Mouse (Mus musculus): Measurements from ENCODE around the gene Kcne2.
A peak's percentile ranks its signal among the peaks of the same experiment; 100 is the strongest.

Kcne2 gene

DNA sequence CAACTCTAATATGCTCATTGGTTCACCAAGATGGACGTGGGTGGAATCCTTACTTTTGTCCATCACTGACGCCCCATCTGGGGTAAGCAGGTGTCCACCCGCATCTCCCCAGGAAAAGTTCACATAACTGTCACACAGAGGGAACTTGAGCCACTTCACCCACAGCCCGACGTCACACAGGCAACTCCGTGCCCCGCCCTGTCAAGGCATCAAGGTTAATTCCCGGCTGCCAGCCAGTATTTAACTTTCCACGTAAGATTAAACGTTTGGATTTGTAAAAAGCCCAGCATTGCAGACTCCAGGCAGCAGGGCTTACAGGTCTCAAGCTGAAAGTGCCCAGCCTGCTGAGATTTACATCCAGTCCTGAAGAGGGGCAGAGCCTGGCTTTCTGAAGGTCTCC lies at the start of gene Kcne2:
Gene Kcne2, plus strand, starts transcription at position 289 of the 400 bp plus-strand sequence.
- DNase-seq = no peak

DNA sequence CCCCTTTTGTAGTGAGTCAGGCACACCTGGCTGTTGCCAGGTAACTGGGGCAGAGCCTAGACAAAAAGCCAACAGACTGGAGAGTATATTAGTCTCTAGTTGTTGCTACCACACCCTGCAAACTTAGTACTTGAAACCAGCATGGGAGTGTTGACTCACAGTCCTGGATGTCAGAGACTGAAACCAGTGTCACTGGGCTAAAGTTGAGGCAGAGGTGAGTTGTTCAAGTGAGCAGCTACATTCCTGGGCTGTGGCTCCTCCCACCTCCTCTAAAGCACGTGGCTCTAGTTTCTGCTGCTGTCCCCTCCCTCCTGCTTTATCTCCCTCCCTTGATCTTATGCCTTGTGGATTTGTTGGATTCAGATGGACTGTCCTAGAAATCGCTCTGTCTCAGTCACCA lies 46.3 kb upstream of the Kcne2 start:
- DNase-seq = no peak

GRCm38 (mm10) chr16:92246974-92247373 lies 45.2 kb upstream of the Kcne2 start:
- no peak for DNase-seq

- DNase-seq = no peak
These were observed 44.5 kb upstream of the Kcne2 start for GRCm38 (mm10) chr16:92247700-92248099.

- no peak for DNase-seq
These were observed 42.5 kb upstream of the Kcne2 start for GRCm38 (mm10) chr16:92249681-92250080.

DNA sequence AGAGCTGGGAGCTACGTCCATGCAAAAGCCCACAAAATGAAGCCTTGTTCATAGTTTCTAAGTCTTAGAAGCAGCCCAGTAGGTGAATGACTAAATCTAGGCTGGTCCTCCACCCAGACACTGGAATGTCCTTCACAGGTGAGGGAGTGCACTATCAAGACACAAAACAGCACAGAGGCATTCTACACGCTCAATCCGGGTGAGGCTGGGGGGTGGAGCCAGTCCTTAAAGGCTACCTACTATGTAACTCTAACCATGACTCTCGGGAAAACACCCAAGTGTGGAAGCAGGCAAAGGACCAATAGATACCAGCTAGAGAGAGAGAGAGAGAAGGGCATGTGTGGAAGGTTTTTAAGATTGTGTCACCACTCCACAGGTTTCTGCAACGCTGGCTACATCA lies 41.7 kb upstream of the Kcne2 start:
- DNase-seq = no peak

- DNase-seq = no peak
These were observed 37.9 kb upstream of the Kcne2 start for GRCm38 (mm10) chr16:92254316-92254715.

- DNase-seq = no peak
These were observed 24.3 kb upstream of the Kcne2 start for GRCm38 (mm10) chr16:92267861-92268260.

GRCm38 (mm10) chr16:92274516-92274915 lies 17.7 kb upstream of the Kcne2 start:
- DNase-seq = no peak

GRCm38 (mm10) chr16:92275526-92275925 lies 16.7 kb upstream of the Kcne2 start:
- DNase-seq = peak; percentile 88

- no peak for DNase-seq
These were observed 9.5 kb upstream of the Kcne2 start for GRCm38 (mm10) chr16:92282671-92283070.

DNA sequence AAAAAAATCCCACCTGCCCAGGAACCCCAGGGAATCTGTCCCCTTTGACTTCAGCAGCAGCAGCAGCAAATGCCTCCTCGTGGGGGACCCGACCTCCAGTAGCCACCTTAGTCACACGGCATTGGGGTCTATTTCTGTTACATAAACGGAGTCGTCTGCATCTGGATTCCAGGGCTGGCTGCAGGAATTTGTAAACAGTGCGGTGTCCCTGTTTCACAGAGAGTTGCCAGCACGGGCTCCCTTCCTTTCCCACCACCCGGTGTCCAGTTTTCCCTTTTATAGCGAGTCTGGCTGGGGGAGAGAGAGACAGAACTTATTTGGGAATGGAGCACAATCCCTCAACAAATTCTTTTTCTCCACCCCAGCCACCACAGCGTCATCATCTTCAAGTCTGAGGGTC lies 7.1 kb upstream of the Kcne2 start:
- no peak for DNase-seq

DNA sequence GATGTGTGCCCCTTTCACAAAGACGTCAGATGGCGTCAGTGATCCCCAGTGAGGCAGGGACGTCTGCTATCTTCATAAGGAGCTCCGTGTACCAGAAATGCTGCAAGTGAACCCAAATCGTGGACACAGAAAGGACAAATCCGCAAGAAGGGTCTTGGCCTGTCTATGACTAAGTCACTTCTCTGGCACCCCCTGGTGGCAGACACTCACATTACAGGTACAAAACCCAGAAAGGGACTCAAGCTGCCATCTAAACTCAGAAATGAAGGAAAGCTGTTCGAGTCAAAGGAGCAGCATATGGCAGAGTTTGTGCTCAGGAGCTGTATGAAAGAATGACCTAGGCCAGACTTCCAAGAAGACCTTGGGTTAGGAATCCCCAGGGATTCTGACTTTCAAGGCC lies 5.6 kb upstream of the Kcne2 start:
- peak; percentile 95 for DNase-seq

GRCm38 (mm10) chr16:92288778-92289177 lies 3.4 kb upstream of the Kcne2 start:
- no peak for DNase-seq

DNA sequence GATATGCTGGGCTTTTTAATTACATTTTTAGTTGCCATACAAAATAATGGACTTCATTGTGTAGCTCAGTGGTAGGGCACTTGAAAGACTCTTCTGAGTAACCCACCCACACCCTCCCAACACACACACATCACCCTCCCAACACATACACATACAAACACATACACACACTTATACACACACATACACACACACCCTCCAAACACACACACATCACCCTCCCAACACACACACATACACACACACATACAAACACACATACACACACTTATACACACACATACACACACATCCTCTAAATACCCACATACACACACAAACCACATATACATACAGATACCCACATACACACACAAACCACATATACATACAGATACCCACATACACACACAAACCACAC lies 2.1 kb upstream of the Kcne2 start:
- no peak for DNase-seq

- DNase-seq = no peak
These were observed 2.2 kb downstream of the Kcne2 start for GRCm38 (mm10) chr16:92294267-92294970.

- no peak for DNase-seq
These were observed 3.1 kb downstream of the Kcne2 start for GRCm38 (mm10) chr16:92295328-92295727.

GRCm38 (mm10) chr16:92300649-92301411 lies 8.6 kb downstream of the Kcne2 start, which contains the start of gene Smim11:
Gene Smim11 (plus strand): TSS chr16:92301286.
- peak; percentile 99 for DNase-seq

- no peak for DNase-seq
These were observed 9.2 kb downstream of the Kcne2 start for GRCm38 (mm10) chr16:92301412-92301806.

DNA sequence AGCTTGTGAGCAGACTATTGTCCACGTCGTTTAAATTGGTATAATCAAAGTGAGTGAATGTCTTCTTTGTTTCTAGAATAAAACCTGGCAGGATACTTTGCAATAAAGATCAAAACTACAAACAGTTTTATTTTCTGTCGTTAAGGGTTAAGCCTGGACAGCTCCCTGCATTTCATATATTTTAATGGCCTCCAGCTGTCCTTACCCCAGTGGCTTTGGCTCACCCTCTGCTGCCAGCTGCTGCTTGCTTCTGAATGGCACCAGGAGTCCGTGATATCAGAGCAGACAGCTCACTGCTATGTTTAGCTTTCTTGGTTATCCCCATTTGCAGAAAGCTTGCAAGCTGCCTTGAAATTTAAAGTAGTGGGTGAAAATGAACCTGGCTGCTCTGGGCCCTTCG lies 9.8 kb downstream of the Kcne2 start:
- peak; percentile 94 for DNase-seq

DNA sequence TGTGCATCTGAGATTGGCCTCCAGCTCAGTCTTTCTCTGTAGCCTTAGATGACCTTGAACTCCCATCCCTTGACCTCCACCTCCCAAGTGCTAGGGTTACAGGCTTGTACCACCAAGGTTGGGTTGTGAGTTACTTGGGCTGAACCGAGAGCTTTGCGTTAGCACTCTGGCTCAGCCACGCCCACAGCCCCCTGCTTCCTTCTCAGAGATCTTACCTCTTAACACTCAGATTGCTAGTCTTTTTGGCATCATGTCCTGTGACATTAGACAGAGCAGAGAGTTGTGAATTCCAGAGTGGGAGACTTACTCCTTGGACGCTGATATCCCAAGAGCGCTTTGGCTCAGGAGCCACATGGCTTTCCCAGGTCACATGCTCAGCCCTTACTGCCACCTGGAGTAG lies 10.3 kb downstream of the Kcne2 start:
- no peak for DNase-seq

- no peak for DNase-seq
These were observed 13.3 kb downstream of the Kcne2 start for GRCm38 (mm10) chr16:92305519-92305918.

GRCm38 (mm10) chr16:92307947-92308346 lies 15.8 kb downstream of the Kcne2 start:
- no peak for DNase-seq

DNA sequence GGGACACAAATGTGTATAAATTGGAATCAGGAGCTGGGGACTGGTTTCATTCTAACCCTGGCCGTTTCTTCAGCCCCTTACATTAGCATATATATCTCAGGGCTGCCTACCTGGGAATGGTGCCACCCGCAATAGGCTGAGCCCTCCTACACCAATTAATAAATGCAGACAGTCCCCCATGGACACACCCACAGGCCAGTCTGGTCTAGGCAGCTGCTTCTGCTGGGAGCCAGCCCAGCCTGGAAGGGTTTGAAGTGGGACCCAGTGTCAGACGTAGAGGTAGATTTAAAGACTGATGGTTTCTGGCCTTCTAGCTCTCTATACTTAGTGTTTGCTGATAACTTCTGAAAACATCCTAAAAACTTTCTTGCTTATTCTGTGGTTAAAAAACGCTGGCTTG lies 16.9 kb downstream of the Kcne2 start:
- no peak for DNase-seq

Measured in heart, adult 11 months (tissue).